Mouse (Mus musculus): ENCODE results near the gene Tmem126b. TPM values are rescaled to one million over a fixed set of nuclear protein-coding genes. Genes with fewer than 3 reads are reported as not detected.

Gene Tmem126b
- polyA plus RNA-seq (2015; fragmentation: Nextera tagmentation; extraction: Ambion mirVana), result 31.6 and 32.8 TPM in 2 replicates

- peak within 1 kb of the TSS; percentile 71 for H3K27ac ChIP-seq
- H3K27me3 ChIP-seq (replicated peaks), result no peaks in the 10 kb centered on the region
- peak; percentile 100 for ATAC-seq (ENCODE audit: insufficient read depth, low FRiP score, low read depth)
- no peaks in the 10 kb centered on the region for H3K9me3 ChIP-seq
- no peaks in the 10 kb centered on the region for H3K36me3 ChIP-seq
- H3K9ac ChIP-seq, result peak within 1 kb of the TSS; percentile 59
- H3K4me3 ChIP-seq (replicated peaks), result peak within 1 kb of the TSS; percentile 69
- H3K4me1 ChIP-seq, result no peaks in the 10 kb centered on the region; the same call in 1 of the 2 replicates
- peak within 1 kb of the TSS; percentile 96 for H3K4me2 ChIP-seq
- WGBS, result under 1% methylated on average over 36 of the region's 36 CpGs
Measured at GRCm38 (mm10) chr7:90475793-90476312, at the start of gene Tmem126b. Gene Tmem126b, minus strand, starts transcription at chr7:90476001.

- Histone ChIP-seq H3K27me3 (replicated peaks) (no peaks in the 10 kb centered on the region), H3K9me3 (no peaks in the 10 kb centered on the region), H3K9ac (no peak overlapping the region), H3K4me3 (replicated peaks) (no peak overlapping the region), H3K4me1 (no peaks in the 10 kb centered on the region), H3K27ac (no peak overlapping the region), H3K4me2 (no peak overlapping the region), H3K36me3 (no peaks in the 10 kb centered on the region)
- ATAC-seq (ENCODE audit: insufficient read depth, low FRiP score, low read depth), result no peak
Measured at GRCm38 (mm10) chr7:90512293-90512692, 36.5 kb upstream of the Tmem126b start.

- Histone ChIP-seq H3K27me3 (replicated peaks) (no peaks in the 10 kb centered on the region), H3K9me3 (no peaks in the 10 kb centered on the region), H3K4me3 (replicated peaks) (no peak overlapping the region), H3K4me2 (no peak overlapping the region), H3K4me1 (no peaks in the 10 kb centered on the region), H3K36me3 (no peaks in the 10 kb centered on the region), H3K27ac (no peak overlapping the region), H3K9ac (no peak overlapping the region)
- WGBS, result 65% methylated on average over 3 of the region's 3 CpGs
- no peak for ATAC-seq (ENCODE audit: insufficient read depth, low FRiP score, low read depth)
Measured at GRCm38 (mm10) chr7:90508124-90508523, 32.3 kb upstream of the Tmem126b start.

- Histone ChIP-seq H3K27ac (no peak overlapping the region), H3K9me3 (no peaks in the 10 kb centered on the region), H3K4me3 (replicated peaks) (no peak overlapping the region), H3K36me3 (no peaks in the 10 kb centered on the region), H3K4me2 (no peak overlapping the region), H3K4me1 (no peaks in the 10 kb centered on the region), H3K9ac (no peak overlapping the region), H3K27me3 (replicated peaks) (no peaks in the 10 kb centered on the region)
- no peak for ATAC-seq (ENCODE audit: insufficient read depth, low FRiP score, low read depth)
- WGBS, result 91% methylated on average over 2 of the region's 2 CpGs
Measured at GRCm38 (mm10) chr7:90482607-90483006, 6.8 kb upstream of the Tmem126b start.

GRCm38 (mm10) chr7:90476313-90477245 lies 778 bp upstream of the Tmem126b start, which contains the start of gene Dlg2:
Gene Dlg2, plus strand, starts transcription at chr7:90476672.
- Histone ChIP-seq H3K36me3 (no peaks in the 10 kb centered on the region), H3K27me3 (replicated peaks) (no peaks in the 10 kb centered on the region), H3K27ac (peak within 1 kb of the TSS; percentile 71), H3K4me1 (no peaks in the 10 kb centered on the region; the same call in 1 of the 2 replicates), H3K4me3 (replicated peaks) (peak within 1 kb of the TSS; percentile 69), H3K9me3 (no peaks in the 10 kb centered on the region), H3K9ac (peak within 1 kb of the TSS; percentile 59), H3K4me2 (peak within 1 kb of the TSS; percentile 96)
- WGBS, result under 1% methylated on average over 32 of the region's 32 CpGs
- no peak for ATAC-seq (ENCODE audit: insufficient read depth, low FRiP score, low read depth)

DNA sequence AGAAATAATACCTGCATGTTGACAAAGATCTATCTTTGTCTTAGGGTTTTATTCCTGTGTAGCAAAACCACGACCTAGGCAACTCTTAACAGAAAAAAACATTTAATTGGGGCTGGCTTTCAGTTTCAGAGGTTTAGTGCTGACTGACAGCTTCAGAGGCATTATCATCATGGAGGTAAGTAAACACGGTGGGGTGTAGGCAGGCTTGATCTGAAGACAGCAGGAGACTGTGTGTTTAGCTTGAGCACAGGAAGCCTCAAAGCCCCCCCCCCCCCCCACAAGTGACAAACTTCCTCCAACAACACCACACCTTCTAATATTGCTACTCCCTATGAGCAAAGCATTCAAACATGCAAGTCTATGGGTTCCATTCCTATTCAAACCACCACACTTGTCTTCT lies 2.3 kb downstream of the Tmem126b start:
- Histone ChIP-seq H3K9me3 (no peaks in the 10 kb centered on the region), H3K9ac (no peak overlapping the region), H3K27ac (no peak overlapping the region), H3K27me3 (replicated peaks) (no peaks in the 10 kb centered on the region), H3K4me2 (no peak overlapping the region), H3K4me3 (replicated peaks) (no peak overlapping the region), H3K36me3 (no peaks in the 10 kb centered on the region), H3K4me1 (no peaks in the 10 kb centered on the region; the same call in 1 of the 2 replicates)
- no peak for ATAC-seq (ENCODE audit: insufficient read depth, low FRiP score, low read depth)
- WGBS, result 59% methylated on average over 2 of the region's 2 CpGs

DNA sequence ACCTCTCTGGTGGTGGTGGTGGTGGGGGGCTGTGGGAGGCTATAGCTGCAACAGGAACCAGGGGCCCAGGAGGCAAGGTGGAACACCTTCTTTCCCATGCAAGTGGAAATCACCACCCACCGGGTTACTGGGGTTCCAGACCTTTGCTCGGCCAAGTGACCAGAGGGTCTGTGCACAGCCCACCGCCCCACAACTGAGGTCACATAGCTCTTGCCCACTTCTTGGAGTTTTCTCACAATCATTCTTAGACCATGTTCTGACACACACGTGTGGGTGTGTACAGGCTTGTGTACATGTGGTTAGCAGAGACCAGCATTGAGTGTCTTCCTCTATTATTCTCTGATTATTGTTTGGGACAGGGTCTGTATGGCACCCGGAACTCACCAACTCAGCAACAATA lies 14.4 kb downstream of the Tmem126b start:
- no peak for ATAC-seq (ENCODE audit: insufficient read depth, low FRiP score, low read depth)
- 84% methylated on average over 5 of the region's 5 CpGs for WGBS
- H3K4me2 ChIP-seq, result no peak overlapping the region
- no peak overlapping the region for H3K9ac ChIP-seq
- H3K27ac ChIP-seq, result no peak overlapping the region
- H3K4me1 ChIP-seq, result no peaks in the 10 kb centered on the region
- H3K27me3 ChIP-seq (replicated peaks), result no peaks in the 10 kb centered on the region
- H3K9me3 ChIP-seq, result no peaks in the 10 kb centered on the region
- H3K4me3 ChIP-seq (replicated peaks), result no peak overlapping the region
- no peaks in the 10 kb centered on the region for H3K36me3 ChIP-seq

GRCm38 (mm10) chr7:90460930-90461329 lies 14.9 kb downstream of the Tmem126b start:
- H3K27ac ChIP-seq, result no peak overlapping the region
- 0 out of 2 replicates have a peak overlapping the region, but pooled peaks have one; percentile 16 for H3K4me2 ChIP-seq
- H3K36me3 ChIP-seq, result no peaks in the 10 kb centered on the region
- ATAC-seq (ENCODE audit: insufficient read depth, low FRiP score, low read depth), result no peak
- H3K9me3 ChIP-seq, result no peaks in the 10 kb centered on the region
- no peak overlapping the region for H3K4me3 ChIP-seq (replicated peaks)
- 18% methylated on average over 14 of the region's 14 CpGs for WGBS
- no peaks in the 10 kb centered on the region for H3K27me3 ChIP-seq (replicated peaks)
- H3K9ac ChIP-seq, result no peak overlapping the region
- H3K4me1 ChIP-seq, result peaks cover 3% of the 10 kb centered on the region; the same call in 1 of the 2 replicates

- 43% methylated on average over 10 of the region's 10 CpGs for WGBS
- H3K9me3 ChIP-seq, result no peaks in the 10 kb centered on the region
- no peak for ATAC-seq (ENCODE audit: insufficient read depth, low FRiP score, low read depth)
- peaks cover 6% of the 10 kb centered on the region; the same call in 1 of the 2 replicates for H3K4me1 ChIP-seq
- no peaks in the 10 kb centered on the region for H3K36me3 ChIP-seq
- H3K4me3 ChIP-seq (replicated peaks), result no peak overlapping the region
- no peaks in the 10 kb centered on the region for H3K27me3 ChIP-seq (replicated peaks)
- H3K4me2 ChIP-seq, result no peak overlapping the region
- H3K9ac ChIP-seq, result no peak overlapping the region
- no peak overlapping the region for H3K27ac ChIP-seq
Measured at GRCm38 (mm10) chr7:90460330-90460729, 15.5 kb downstream of the Tmem126b start.

GRCm38 (mm10) chr7:90457517-90457916 lies 18.3 kb downstream of the Tmem126b start:
- peak overlapping the region; percentile 93 for H3K27ac ChIP-seq
- H3K4me1 ChIP-seq, result peaks cover 6% of the 10 kb centered on the region; the same call in 1 of the 2 replicates
- ATAC-seq (ENCODE audit: insufficient read depth, low FRiP score, low read depth), result peak; percentile 19; the same call in 1 of the 2 replicates
- 10% methylated on average over 10 of the region's 10 CpGs for WGBS
- H3K36me3 ChIP-seq, result peaks cover 3% of the 10 kb centered on the region; the same call in 1 of the 2 replicates
- H3K4me2 ChIP-seq, result peak overlapping the region; percentile 82
- H3K9me3 ChIP-seq, result no peaks in the 10 kb centered on the region
- H3K4me3 ChIP-seq (replicated peaks), result peak overlapping the region; percentile 88
- no peaks in the 10 kb centered on the region for H3K27me3 ChIP-seq (replicated peaks)
- peak overlapping the region; percentile 68 for H3K9ac ChIP-seq

GRCm38 (mm10) chr7:90456845-90457468 lies 18.8 kb downstream of the Tmem126b start, which contains the start of gene Tmem126a:
Gene Tmem126a, minus strand, starts transcription at chr7:90457229.
- peak; percentile 96 for ATAC-seq (ENCODE audit: insufficient read depth, low FRiP score, low read depth)
- peaks cover 6% of the 10 kb centered on the region; the same call in 1 of the 2 replicates for H3K4me1 ChIP-seq
- peak within 1 kb of the TSS; percentile 93 for H3K27ac ChIP-seq
- peak within 1 kb of the TSS; percentile 82 for H3K4me2 ChIP-seq
- H3K36me3 ChIP-seq, result peaks cover 3% of the 10 kb centered on the region; the same call in 1 of the 2 replicates
- H3K27me3 ChIP-seq (replicated peaks), result no peaks in the 10 kb centered on the region
- H3K9ac ChIP-seq, result peak within 1 kb of the TSS; percentile 68
- H3K9me3 ChIP-seq, result no peaks in the 10 kb centered on the region
- peak within 1 kb of the TSS; percentile 88 for H3K4me3 ChIP-seq (replicated peaks)
- under 1% methylated on average over 41 of the region's 41 CpGs for WGBS

All from stomach, embryonic 15.5 days (tissue).